Mouse (Mus musculus) olfactory bulb, adult 2 months (tissue): ENCODE measurements around the gene Zfand2b. TPM values are rescaled to one million over a fixed set of nuclear protein-coding genes. Genes with fewer than 3 reads are reported as not detected.
A peak's percentile ranks its signal among the peaks of the same experiment; 100 is the strongest.

Source experiments
- H3K27ac ChIP-seq: fragments of 200-500 bp; 2 replicates; pipeline ENCODE4 v1.5.1; 2012; ENCODE audit warnings: low read depth, low read length; ENCODE audit not compliant: insufficient read depth
- H3K4me1 ChIP-seq: fragments of 200-500 bp; 2 replicates; pipeline ENCODE4 v1.6.1; 2012; ENCODE audit warnings: low read length; ENCODE audit not compliant: control insufficient read depth, insufficient read depth
- H3K4me3 ChIP-seq: fragments of 200-500 bp; 2 replicates; pipeline ENCODE4 v1.5.1; 2012; ENCODE audit warnings: mild to moderate bottlenecking, low read depth, low read length, moderate library complexity; ENCODE audit not compliant: insufficient read depth
- CTCF ChIP-seq: fragments of 200-500 bp; IDR thresholded peaks from 2 replicates; pipeline ENCODE4 v1.5.1; 2012; ENCODE audit warnings: low read depth, mild to moderate bottlenecking, low read length, moderate library complexity; ENCODE audit not compliant: insufficient read depth
- POLR2A ChIP-seq: fragments of 200-500 bp; IDR thresholded peaks from 2 replicates; pipeline ENCODE4 v1.6.1; 2012; ENCODE audit warnings: mild to moderate bottlenecking, low read depth, low read length, moderate library complexity; ENCODE audit not compliant: insufficient read depth
- WGBS: fragments of 180-500 bp; shearing (Covaris S2); methylation state at CpG from one replicate; pipeline ENCODE4 v1.1.7; 2018; 5-methylcytosine and 5-hydroxymethylcytosine counted together
- polyA plus RNA-seq: library from polyadenylated mRNA; stranded (reverse); fragments of >200 nt; gene quantifications from 2 replicates; pipeline ENCODE4 v1.2.4, GENCODE M21; 2012; ENCODE audit warnings: low replicate concordance; ENCODE audit not compliant: missing spikeins, insufficient read depth, insufficient read length

Gene Zfand2b
- polyA plus RNA-seq, 1 experiment: not detected

DNA sequence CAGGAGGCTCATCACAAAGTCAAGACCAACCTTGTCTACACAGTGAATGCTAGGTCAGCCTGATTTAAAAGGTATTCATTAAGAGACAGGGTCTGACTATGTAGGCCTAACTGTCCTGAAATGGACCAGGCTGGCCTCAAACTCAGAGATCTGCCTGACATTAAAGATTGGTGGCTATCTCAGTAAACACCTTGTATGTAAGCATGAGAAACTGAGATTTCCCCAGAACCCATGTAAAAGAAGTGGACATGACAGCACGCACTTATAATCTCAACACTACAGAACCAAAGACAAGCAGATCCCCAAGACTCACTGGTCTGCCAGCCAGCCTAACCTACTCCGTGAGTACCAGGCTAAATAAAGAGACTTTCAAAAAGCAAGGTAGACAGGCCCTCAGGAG lies 30.0 kb upstream of the Zfand2b start:
- Histone ChIP-seq H3K27ac (no peak overlapping the region), H3K4me1 (peaks cover 9% of the 10 kb centered on the region), H3K4me3 (no peak overlapping the region)
- 97% methylated on average over 2 of the region's 2 CpGs for WGBS
- TF ChIP-seq POLR2A (no peak), CTCF (no peak)

DNA sequence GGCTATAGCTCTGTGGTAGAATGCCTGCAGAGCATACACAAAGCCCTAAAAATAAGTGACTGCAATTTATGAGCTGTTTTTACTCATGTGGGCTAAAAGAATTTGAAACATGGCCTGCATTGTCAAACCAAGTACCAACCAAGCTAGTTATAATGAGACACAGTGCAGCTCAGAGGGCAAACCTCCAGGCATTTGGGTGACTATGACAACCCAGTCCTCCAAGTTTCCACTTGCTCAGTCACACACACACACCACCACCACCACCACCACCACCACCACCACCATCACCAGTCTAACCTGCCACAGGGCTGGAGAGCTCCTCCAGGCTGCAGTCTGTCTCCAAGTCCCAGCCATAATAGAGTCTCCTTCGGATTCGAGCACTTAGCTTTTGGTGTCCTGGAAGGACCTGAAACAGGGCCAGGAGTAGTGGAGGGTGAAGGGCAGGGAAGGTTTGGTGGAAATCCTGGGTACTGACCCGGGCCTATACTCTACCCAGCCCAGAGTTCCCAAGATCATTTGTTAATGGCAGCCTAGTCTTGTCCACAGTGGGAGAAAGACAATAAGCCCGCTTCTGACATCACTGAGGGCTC lies 27.8 kb upstream of the Zfand2b start:
- Histone ChIP-seq H3K27ac (peak overlapping the region; percentile 88; the same call in 1 of the 2 replicates), H3K4me3 (peak overlapping the region; percentile 98), H3K4me1 (peaks cover 15% of the 10 kb centered on the region)
- TF ChIP-seq POLR2A (no peak), CTCF (no peak)
- 30% methylated on average over 4 of the region's 4 CpGs for WGBS

DNA sequence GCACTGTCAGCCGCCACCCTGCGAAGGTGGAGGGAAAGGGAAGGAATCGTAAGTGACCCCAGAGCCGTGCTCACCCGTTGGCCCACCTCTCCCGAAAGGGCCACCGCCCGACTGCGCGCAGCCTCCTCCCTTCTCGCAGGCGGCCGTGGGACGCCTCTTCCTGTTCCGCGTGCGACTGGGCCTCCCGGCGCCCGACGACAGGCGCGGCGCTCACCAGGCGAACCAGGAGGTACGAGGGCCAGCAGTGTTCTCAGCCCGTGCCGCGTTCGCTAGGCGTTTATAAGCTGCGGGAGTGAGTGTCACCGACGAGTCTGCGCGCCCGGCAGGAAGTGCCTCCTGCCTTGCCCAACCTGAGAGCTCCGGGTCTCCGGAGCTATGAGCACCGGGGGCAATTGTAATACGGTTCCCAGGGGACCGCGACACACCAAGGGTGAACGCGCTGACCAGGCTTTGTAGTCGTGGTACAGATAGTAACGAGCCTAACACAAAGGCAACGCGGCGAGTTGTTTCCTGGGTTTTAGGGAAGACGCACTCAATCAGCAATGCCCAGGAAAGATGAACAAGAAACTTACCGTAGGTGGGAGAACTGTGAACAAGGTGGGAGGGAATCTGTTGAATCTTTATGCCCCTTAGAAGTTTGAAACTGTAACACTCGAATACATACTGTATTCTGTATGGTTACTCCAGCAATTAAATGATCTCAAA lies 26.8 kb upstream of the Zfand2b start:
- Histone ChIP-seq H3K4me3 (peak overlapping the region; percentile 98), H3K4me1 (peaks cover 19% of the 10 kb centered on the region), H3K27ac (peak overlapping the region; percentile 88)
- TF ChIP-seq CTCF (no peak), POLR2A (no peak)
- under 1% methylated on average over 53 of the region's 53 CpGs for WGBS

DNA sequence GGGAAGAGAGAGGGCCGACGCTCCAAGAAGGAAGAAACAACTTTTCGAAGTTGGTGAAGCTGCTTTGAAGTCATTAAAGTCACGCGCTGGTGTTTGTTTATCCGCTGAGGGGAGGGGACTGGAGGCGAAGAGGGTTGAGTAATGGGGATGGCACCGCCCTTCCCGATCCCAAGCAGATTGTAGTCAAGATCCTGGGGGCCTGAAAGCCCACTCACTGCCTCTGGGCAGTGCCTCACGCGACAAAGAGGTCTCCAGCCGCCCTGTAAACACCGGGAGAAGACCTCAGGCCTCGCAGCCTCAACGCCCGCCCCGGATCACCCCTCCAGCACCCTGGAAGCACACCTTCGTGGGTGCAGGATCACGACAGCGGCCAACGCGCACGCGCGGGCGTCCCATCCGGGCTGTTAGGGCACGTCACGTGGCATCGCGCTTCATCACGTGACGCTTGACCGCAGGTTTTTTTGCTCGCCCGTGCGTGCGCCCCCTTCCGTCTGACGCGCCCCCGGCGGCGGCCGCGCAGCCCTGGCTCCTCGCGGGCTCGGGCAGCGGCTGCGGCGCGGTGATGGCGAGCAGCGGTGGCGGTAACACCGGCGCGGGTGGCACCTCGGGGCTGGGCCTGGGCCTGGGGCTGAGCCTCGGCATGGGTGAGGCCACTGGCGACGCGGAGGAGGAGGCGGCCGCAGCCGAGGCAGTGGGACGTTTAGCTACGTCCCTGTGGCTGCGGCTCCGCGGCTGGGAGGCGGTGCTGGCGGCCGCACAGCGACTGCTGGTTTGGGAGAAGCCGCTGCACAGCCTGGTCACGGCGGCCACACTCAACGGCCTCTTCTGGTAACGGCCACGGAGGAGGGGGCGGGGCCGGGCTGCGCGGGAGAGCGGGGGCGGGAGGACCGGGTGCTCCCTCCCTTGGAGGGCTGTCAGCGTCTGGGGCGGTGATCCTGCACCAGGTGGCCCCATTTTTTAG lies 25.9 kb upstream of the Zfand2b start, which contains the start of the genes Cnppd1 and Retreg2:
Cnppd1 (minus strand) TSS at position 411 of the 961 bp plus-strand sequence.
Retreg2 (plus strand) TSS at position 478 of the 961 bp plus-strand sequence.
- H3K27ac ChIP-seq: peak within 1 kb of the TSS; percentile 88
- TF ChIP-seq CTCF (peak; percentile 65), POLR2A (peak; percentile 94)
- H3K4me1 ChIP-seq: peaks cover 26% of the 10 kb centered on the region
- H3K4me3 ChIP-seq: peak within 1 kb of the TSS; percentile 98
- WGBS: under 1% methylated on average over 91 of the region's 91 CpGs

DNA sequence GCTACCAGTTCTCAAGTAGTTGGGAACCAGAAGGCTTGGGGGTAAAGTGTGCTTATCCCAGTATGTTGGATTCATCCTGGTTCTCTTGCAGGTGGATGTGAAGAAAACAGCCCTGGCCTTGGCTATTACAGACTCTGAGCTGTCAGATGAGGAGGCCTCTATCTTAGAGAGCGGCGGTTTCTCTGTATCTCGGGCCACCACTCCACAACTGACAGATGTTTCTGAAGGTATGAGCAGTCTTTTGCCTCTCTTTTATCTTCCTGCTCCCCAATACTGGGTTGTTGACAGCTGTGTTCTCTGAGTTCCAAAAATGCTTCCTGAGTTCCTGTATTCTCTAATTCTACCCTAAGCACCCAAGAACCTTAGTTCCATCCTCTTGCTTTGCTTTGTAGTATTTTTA lies 22.9 kb upstream of the Zfand2b start:
- Histone ChIP-seq H3K27ac (no peak overlapping the region), H3K4me1 (peaks cover 25% of the 10 kb centered on the region), H3K4me3 (no peak overlapping the region)
- 96% methylated on average over 3 of the region's 3 CpGs for WGBS
- no peak for TF ChIP-seq CTCF
- TF ChIP-seq POLR2A: no peak

DNA sequence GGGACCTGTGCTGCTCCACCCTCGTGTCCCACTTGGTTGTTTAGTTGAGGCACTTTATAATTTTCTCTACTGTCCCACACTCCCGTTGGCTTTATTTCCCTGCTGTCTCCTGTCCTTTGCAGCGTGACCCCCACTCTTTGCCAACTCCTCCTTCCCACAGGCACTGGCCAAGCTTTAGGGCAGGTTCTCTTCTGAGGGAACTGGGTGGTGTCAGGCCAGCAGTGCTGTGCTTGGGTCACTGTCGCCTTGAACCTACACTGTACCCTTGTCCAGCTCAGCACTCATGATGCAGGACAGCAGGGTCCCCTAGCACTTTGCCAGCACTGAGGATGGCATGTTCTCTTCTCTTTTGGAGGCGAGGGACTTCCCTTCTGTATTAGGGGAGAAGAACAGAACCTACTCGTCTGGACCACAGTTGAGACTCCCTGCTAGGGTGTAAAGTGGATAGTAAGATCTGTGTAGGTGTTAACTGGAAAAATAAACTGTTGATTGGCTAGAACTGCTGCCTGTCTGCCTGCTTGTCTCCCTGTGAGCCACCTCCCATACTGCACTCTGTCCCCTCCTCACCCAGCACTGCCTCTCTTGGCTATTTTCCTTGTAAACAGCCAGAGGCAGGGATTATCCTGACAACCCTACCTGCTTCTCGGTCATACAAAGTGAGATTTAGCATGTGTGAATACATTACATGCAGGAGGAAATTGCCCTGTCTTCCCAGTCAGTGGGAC lies 20.9 kb upstream of the Zfand2b start:
- Histone ChIP-seq H3K4me3 (no peak overlapping the region), H3K27ac (no peak overlapping the region), H3K4me1 (peaks cover 19% of the 10 kb centered on the region)
- TF ChIP-seq POLR2A: no peak
- no peak for TF ChIP-seq CTCF
- 83% methylated on average over 7 of the region's 7 CpGs for WGBS

DNA sequence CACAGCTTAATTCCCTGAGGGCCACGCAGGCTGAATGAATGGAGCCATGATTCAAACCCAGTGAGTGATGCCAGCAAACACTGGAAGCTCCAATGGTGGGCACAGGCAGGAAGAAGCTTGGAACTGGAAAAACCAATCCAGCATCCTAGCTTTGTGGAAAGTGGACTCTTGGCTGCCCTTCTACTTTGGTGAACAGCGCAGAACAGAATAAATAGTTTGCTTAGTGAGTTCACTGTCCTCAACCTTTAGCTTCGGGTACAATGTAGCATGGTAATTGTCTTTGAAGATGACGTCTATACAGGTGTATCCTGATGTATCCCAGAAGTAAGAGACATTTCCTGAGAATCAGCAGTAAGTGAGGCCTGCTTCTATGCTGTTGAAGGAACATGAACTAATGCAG lies 19.7 kb upstream of the Zfand2b start:
- H3K4me3 ChIP-seq: no peak overlapping the region
- no peak overlapping the region for H3K27ac ChIP-seq
- WGBS: 75% methylated on average over 4 of the region's 4 CpGs
- TF ChIP-seq POLR2A: no peak
- no peak for TF ChIP-seq CTCF
- H3K4me1 ChIP-seq: peaks cover 19% of the 10 kb centered on the region

DNA sequence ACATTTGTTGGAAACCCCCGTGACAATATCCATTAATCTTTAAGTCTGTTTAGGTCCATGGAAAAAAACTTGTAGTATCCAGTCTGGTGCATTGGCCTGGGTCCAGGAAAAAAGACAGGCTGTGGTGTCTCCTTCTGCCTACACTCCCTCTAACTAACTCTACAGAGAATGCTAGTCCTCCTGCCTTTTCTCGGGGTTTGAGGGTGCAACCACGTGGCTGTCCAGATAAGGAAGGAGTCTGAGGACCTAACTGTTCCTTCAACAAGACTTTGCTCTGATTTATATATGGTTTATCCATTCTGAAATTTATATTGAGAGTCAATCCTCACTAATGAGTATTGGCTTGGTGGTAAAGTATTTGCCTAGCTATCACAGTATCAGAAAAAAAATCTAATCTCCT lies 12.6 kb upstream of the Zfand2b start:
- Histone ChIP-seq H3K4me3 (no peak overlapping the region), H3K4me1 (no peaks in the 10 kb centered on the region), H3K27ac (no peak overlapping the region)
- TF ChIP-seq POLR2A: no peak
- no peak for TF ChIP-seq CTCF
- 72% methylated on average over 3 of the region's 3 CpGs for WGBS
